Mouse (Mus musculus) embryonic facial prominence, embryonic 11.5 days (tissue): ENCODE measurements around the gene Prkag3. TPM values are rescaled to one million over a fixed set of nuclear protein-coding genes. Genes with fewer than 3 reads are reported as not detected.

Experiments
- ATAC-seq: fragments of 200-750 bp; cut with Nextera tagmentation; replicated peaks from 2 replicates; pipeline ENCODE4 v1.8.0; 2017; ENCODE audit warnings: low read depth; ENCODE audit not compliant: insufficient number of reproducible peaks, low FRiP score, low TSS enrichment
- DNase-seq: peaks from one replicate; pipeline ENCODE4 v3.0.0-alpha.2; 2015; ENCODE audit warnings: low spot score
- H3K27ac ChIP-seq: fragments of 300-500 bp; sonication (generic); replicated peaks from 2 replicates; pipeline ENCODE4 v1.5.1; 2014; ENCODE audit warnings: mild to moderate bottlenecking, low read depth, low read length, control low read depth
- H3K27me3 ChIP-seq: fragments of 300-500 bp; sonication (generic); 2 replicates; pipeline ENCODE4 v1.6.1; 2014; ENCODE audit warnings: mild to moderate bottlenecking, low read length, moderate library complexity, mixed read lengths; ENCODE audit not compliant: control insufficient read depth, insufficient read depth
- H3K36me3 ChIP-seq: fragments of 300-500 bp; sonication (generic); replicated peaks from 2 replicates; pipeline ENCODE4 v1.6.1; 2014; ENCODE audit warnings: low read depth, mild to moderate bottlenecking, low read length, moderate library complexity, mixed read lengths; ENCODE audit not compliant: control insufficient read depth, insufficient read depth
- H3K4me1 ChIP-seq: fragments of 300-500 bp; sonication (generic); 2 replicates; pipeline ENCODE4 v1.6.1; 2014; ENCODE audit warnings: low read length, mixed read lengths; ENCODE audit not compliant: control insufficient read depth, insufficient read depth
- H3K4me2 ChIP-seq: fragments of 300-500 bp; sonication (generic); 2 replicates; pipeline ENCODE4 v1.6.1; 2014; ENCODE audit warnings: low read depth, mild to moderate bottlenecking, control low read depth, low read length, moderate library complexity
- H3K4me3 ChIP-seq: fragments of 300-500 bp; sonication (generic); 2 replicates; pipeline ENCODE4 v1.5.1; 2014; ENCODE audit warnings: low read depth, low read length, control low read depth
- H3K9ac ChIP-seq: fragments of 300-500 bp; sonication (generic); replicated peaks from 2 replicates; pipeline ENCODE4 v1.6.1; 2014; ENCODE audit warnings: mild to moderate bottlenecking, control low read depth, low read length
- H3K9me3 ChIP-seq: fragments of 300-500 bp; sonication (generic); replicated peaks from 2 replicates; pipeline ENCODE4 v1.6.1; 2016; ENCODE audit warnings: mild to moderate bottlenecking, low read length, inconsistent platforms, mixed read lengths; ENCODE audit not compliant: control insufficient read depth
- WGBS: fragments of 180-500 bp; shearing (Covaris S2); extraction: QIAGEN DNeasy Blood & Tissue Kit; methylation state at CpG from one replicate; pipeline ENCODE4 v1.1.7; 2014; 5-methylcytosine and 5-hydroxymethylcytosine counted together
- polyA plus RNA-seq: library from polyadenylated mRNA; unstranded; fragments of >200 nt; fragmentation: Nextera tagmentation; extraction: Ambion mirVana; gene quantifications from 2 replicates; pipeline ENCODE4 v1.2.1, GENCODE M21; 2014

The Prkag3 gene
- polyA plus RNA-seq, 1 experiment from 2014 or later, result not detected

GRCm38 (mm10) chr1:74736977-74737376 lies 12.0 kb downstream of the Prkag3 start:
- Histone ChIP-seq H3K4me1 (no peaks in the 10 kb centered on the region), H3K4me3 (no peak overlapping the region), H3K27me3 (no peaks in the 10 kb centered on the region), H3K9me3 (no peaks in the 10 kb centered on the region), H3K36me3 (no peaks in the 10 kb centered on the region), H3K4me2 (no peak overlapping the region), H3K9ac (no peak overlapping the region), H3K27ac (no peak overlapping the region)
- WGBS, result 91% methylated on average over 12 of the region's 12 CpGs
- DNase-seq (no peak), ATAC-seq (no peak)

- no peaks in the 10 kb centered on the region for H3K4me1 ChIP-seq
- no peaks in the 10 kb centered on the region for H3K9me3 ChIP-seq
- no peak overlapping the region for H3K9ac ChIP-seq
- WGBS, result 74% methylated on average over 8 of the region's 8 CpGs
- no peak for DNase-seq
- no peak overlapping the region for H3K27ac ChIP-seq
- H3K36me3 ChIP-seq, result no peaks in the 10 kb centered on the region
- no peak overlapping the region for H3K4me2 ChIP-seq
- no peaks in the 10 kb centered on the region for H3K27me3 ChIP-seq
- no peak overlapping the region for H3K4me3 ChIP-seq
- ATAC-seq, result no peak
Measured at GRCm38 (mm10) chr1:74728446-74728845, 20.6 kb downstream of the Prkag3 start.

DNA sequence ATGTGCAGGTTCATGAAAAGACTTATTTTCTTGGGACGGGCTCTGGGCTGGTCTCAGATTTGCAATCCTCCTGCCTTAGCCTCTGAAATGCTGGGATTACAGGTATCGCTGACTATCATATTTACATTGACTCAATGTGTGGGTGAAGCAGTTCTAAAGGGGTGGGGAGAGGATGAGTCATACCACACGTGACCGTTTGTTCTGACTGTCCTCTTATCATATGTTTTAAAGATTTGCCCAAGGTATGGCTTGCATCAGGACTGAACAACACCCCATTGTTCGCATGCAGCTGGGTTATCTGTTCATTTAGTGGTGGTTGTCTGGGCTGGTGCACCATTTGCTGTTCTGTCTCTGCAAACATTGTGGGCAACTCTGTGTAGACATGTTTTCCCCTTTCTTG lies 22.3 kb downstream of the Prkag3 start:
- Histone ChIP-seq H3K27me3 (no peaks in the 10 kb centered on the region), H3K4me1 (no peaks in the 10 kb centered on the region), H3K9me3 (no peaks in the 10 kb centered on the region), H3K4me2 (no peak overlapping the region), H3K36me3 (no peaks in the 10 kb centered on the region), H3K27ac (no peak overlapping the region), H3K9ac (no peak overlapping the region), H3K4me3 (no peak overlapping the region)
- no peak for ATAC-seq
- no peak for DNase-seq
- whole genome bisulfite sequencing, result 71% methylated on average over 5 of the region's 5 CpGs

- no peak overlapping the region for H3K9ac ChIP-seq
- H3K4me2 ChIP-seq, result no peak overlapping the region
- 77% methylated on average over 5 of the region's 5 CpGs for WGBS
- H3K27ac ChIP-seq, result no peak overlapping the region
- H3K9me3 ChIP-seq, result no peaks in the 10 kb centered on the region
- H3K4me1 ChIP-seq, result no peaks in the 10 kb centered on the region
- H3K36me3 ChIP-seq, result no peaks in the 10 kb centered on the region
- ATAC-seq (no peak), DNase-seq (no peak)
- no peak overlapping the region for H3K4me3 ChIP-seq
- no peaks in the 10 kb centered on the region for H3K27me3 ChIP-seq
Measured at GRCm38 (mm10) chr1:74726114-74726513, 22.9 kb downstream of the Prkag3 start.

DNA sequence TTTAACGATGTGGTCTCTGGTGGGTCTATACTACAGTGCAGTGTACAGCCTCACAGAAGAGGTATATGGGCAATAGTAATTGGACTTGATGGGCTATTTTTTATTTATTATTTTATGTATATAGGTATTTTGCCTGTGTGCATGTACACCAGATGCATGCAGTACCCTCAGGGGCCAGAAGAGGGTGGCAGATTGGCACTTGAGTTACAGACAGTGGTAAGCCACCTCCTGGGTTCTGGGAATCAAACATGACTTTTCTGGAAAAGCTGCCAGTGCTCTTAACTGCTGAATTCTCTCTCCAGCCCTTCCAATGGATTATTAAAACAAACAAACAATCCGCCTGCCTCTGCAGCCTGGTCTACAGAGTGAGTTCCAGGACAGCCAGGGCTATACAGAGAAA lies 25.3 kb downstream of the Prkag3 start:
- Histone ChIP-seq H3K27me3 (no peaks in the 10 kb centered on the region), H3K4me1 (no peaks in the 10 kb centered on the region), H3K36me3 (no peaks in the 10 kb centered on the region), H3K27ac (no peak overlapping the region), H3K4me3 (no peak overlapping the region), H3K9ac (no peak overlapping the region), H3K4me2 (no peak overlapping the region), H3K9me3 (no peaks in the 10 kb centered on the region)
- DNase-seq (peak; percentile 33), ATAC-seq (no peak)
- 79% methylated on average over 2 of the region's 2 CpGs for WGBS

- ATAC-seq (no peak), DNase-seq (no peak)
- H3K4me2 ChIP-seq, result no peak overlapping the region
- no peaks in the 10 kb centered on the region for H3K36me3 ChIP-seq
- H3K9ac ChIP-seq, result no peak overlapping the region
- H3K4me3 ChIP-seq, result no peak overlapping the region
- H3K4me1 ChIP-seq, result no peaks in the 10 kb centered on the region
- H3K27me3 ChIP-seq, result no peaks in the 10 kb centered on the region
- 72% methylated on average over 6 of the region's 6 CpGs for WGBS
- H3K9me3 ChIP-seq, result no peaks in the 10 kb centered on the region
- H3K27ac ChIP-seq, result no peak overlapping the region
Measured at GRCm38 (mm10) chr1:74721657-74722056, 27.4 kb downstream of the Prkag3 start.

GRCm38 (mm10) chr1:74719281-74719680 lies 29.7 kb downstream of the Prkag3 start:
- Histone ChIP-seq H3K27ac (no peak overlapping the region), H3K9me3 (no peaks in the 10 kb centered on the region), H3K36me3 (no peaks in the 10 kb centered on the region), H3K9ac (no peak overlapping the region), H3K4me3 (no peak overlapping the region), H3K4me2 (no peak overlapping the region), H3K27me3 (no peaks in the 10 kb centered on the region), H3K4me1 (no peaks in the 10 kb centered on the region)
- no peak for DNase-seq
- WGBS, result 63% methylated on average over 3 of the region's 3 CpGs
- ATAC-seq, result no peak

DNA sequence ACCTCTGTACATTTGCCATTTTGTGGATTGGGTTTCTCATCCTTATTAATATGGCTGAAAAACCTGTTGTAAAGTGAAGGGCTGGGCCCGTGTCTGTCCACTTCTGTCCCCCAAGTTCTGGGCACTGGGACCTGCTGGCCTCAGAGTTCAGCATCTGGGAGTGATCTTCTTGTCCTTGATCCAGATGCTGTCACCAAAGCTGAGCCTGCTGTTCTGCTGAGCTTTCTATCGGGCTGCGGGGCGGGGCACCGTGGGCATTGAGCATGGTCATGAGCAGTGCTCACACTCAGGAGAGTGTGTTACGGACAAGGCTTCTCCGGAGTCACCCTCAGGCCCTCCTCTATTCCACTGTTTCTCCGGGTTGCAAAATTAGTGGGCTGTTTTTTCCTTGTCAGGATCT lies 30.9 kb downstream of the Prkag3 start:
- Histone ChIP-seq H3K9ac (no peak overlapping the region), H3K4me3 (no peak overlapping the region), H3K4me1 (no peaks in the 10 kb centered on the region), H3K36me3 (no peaks in the 10 kb centered on the region), H3K4me2 (no peak overlapping the region), H3K27ac (no peak overlapping the region), H3K27me3 (no peaks in the 10 kb centered on the region), H3K9me3 (no peaks in the 10 kb centered on the region)
- 59% methylated on average over 8 of the region's 8 CpGs for WGBS
- ATAC-seq, result no peak
- peak; percentile 15 for DNase-seq
